Mouse (Mus musculus) limb, embryonic 14.5 days (tissue): Measurements from ENCODE around the gene Dnaja3. TPM values are rescaled to one million over a fixed set of nuclear protein-coding genes. Genes with fewer than 3 reads are reported as not detected.
A peak's percentile ranks its signal among the peaks of the same experiment; 100 is the strongest.

ENCODE experiments used
- ATAC-seq: fragments of 200-750 bp; cut with Nextera tagmentation; 2 replicates; pipeline ENCODE4 v1.8.0; 2017; ENCODE audit warnings: low read depth, moderate number of reproducible peaks, moderate TSS enrichment; ENCODE audit not compliant: low FRiP score
- DNase-seq: peaks from one replicate; pipeline ENCODE4 v3.0.0-alpha.2; 2015; ENCODE audit warnings: low spot score
- H3K27ac ChIP-seq: fragments of 300-500 bp; sonication (generic); replicated peaks from 2 replicates; pipeline ENCODE4 v1.5.1; 2014; ENCODE audit warnings: low read depth, mild to moderate bottlenecking, low read length, moderate library complexity, mixed read lengths
- H3K27me3 ChIP-seq: fragments of 300-500 bp; sonication (generic); 2 replicates; pipeline ENCODE4 v1.6.1; 2014; ENCODE audit warnings: low read length, mixed read lengths; ENCODE audit not compliant: control insufficient read depth, insufficient read depth
- H3K36me3 ChIP-seq: fragments of 300-500 bp; sonication (generic); 2 replicates; pipeline ENCODE4 v1.6.1; 2014; ENCODE audit warnings: mild to moderate bottlenecking, low read length, moderate library complexity, mixed read lengths; ENCODE audit not compliant: control insufficient read depth, insufficient read depth
- H3K4me1 ChIP-seq: fragments of 300-500 bp; sonication (generic); 2 replicates; pipeline ENCODE4 v1.6.1; 2014; ENCODE audit warnings: antibody characterized with exemption, low read length, mixed read lengths; ENCODE audit not compliant: control insufficient read depth, insufficient read depth
- H3K4me2 ChIP-seq: fragments of 300-500 bp; sonication (generic); replicated peaks from 2 replicates; pipeline ENCODE4 v1.6.1; 2014; ENCODE audit warnings: low read depth, mild to moderate bottlenecking, low read length, moderate library complexity; ENCODE audit not compliant: severe bottlenecking
- H3K4me3 ChIP-seq: fragments of 300-500 bp; sonication (generic); replicated peaks from 2 replicates; pipeline ENCODE4 v1.5.1; 2014; ENCODE audit warnings: low read length
- H3K9ac ChIP-seq: fragments of 300-500 bp; sonication (generic); 2 replicates; pipeline ENCODE4 v1.6.1; 2014; ENCODE audit warnings: mild to moderate bottlenecking, low read depth, low read length, moderate library complexity; ENCODE audit not compliant: severe bottlenecking
- H3K9me3 ChIP-seq: fragments of 300-500 bp; sonication (generic); 2 replicates; pipeline ENCODE4 v1.6.1; 2016; ENCODE audit warnings: low read length; ENCODE audit not compliant: control insufficient read depth
- POLR2A ChIP-seq: fragments of 200-500 bp; IDR thresholded peaks from 2 replicates; pipeline ENCODE4 v1.8.0; 2012; ENCODE audit warnings: inconsistent platforms, mild to moderate bottlenecking, moderate library complexity, borderline replicate concordance; ENCODE audit not compliant: insufficient read depth, insufficient read length; ENCODE audit errors: extremely low read depth
- WGBS: fragments of 180-500 bp; shearing (Covaris S2); extraction: QIAGEN DNeasy Blood & Tissue Kit; methylation state at CpG from one replicate; pipeline ENCODE4 v1.1.7; 2014; 5-methylcytosine and 5-hydroxymethylcytosine counted together
- polyA plus RNA-seq, 2 experiments: library from polyadenylated mRNA; depleted of rRNA in 1 of 2; stranded (reverse) in 1 of 2; unstranded in 1 of 2; fragments of >200 nt; fragmentation: Nextera tagmentation in 1 of 2; extraction: Ambion mirVana in 1 of 2; gene quantifications; 2 replicates each; pipeline versions ENCODE4 v1.2.1 to v1.2.3; 2012 to 2014

The Dnaja3 gene
- polyA plus RNA-seq, 2 experiments: 30.2 to 54.7 TPM

- peak overlapping the region; percentile 79; the same call in 1 of the 2 replicates for H3K4me2 ChIP-seq
- H3K4me3 ChIP-seq: 0 out of 2 replicates have a peak overlapping the region, but pooled peaks have one; percentile 97
- ATAC-seq: no peak
- no peak for DNase-seq
- H3K27ac ChIP-seq: no peak overlapping the region
- H3K9ac ChIP-seq: no peak overlapping the region
- no peaks in the 10 kb centered on the region for H3K36me3 ChIP-seq
- H3K4me1 ChIP-seq: peaks cover 10% of the 10 kb centered on the region; the same call in 1 of the 2 replicates
- 95% methylated on average over 1 of the region's 1 CpGs for WGBS
- no peak for TF ChIP-seq POLR2A
- H3K9me3 ChIP-seq: no peaks in the 10 kb centered on the region
- H3K27me3 ChIP-seq: no peaks in the 10 kb centered on the region
Observed at GRCm38 (mm10) chr16:4727526-4727925, 87.7 kb downstream of the Dnaja3 start.

- no peak overlapping the region for H3K4me3 ChIP-seq
- 52% methylated on average over 1 of the region's 1 CpGs for WGBS
Observed at GRCm38 (mm10) chr16:4727963-4728362, 88.2 kb downstream of the Dnaja3 start.

GRCm38 (mm10) chr16:4730776-4731358 lies 91.1 kb downstream of the Dnaja3 start:
- H3K4me1 ChIP-seq: peaks cover 6% of the 10 kb centered on the region; the same call in 1 of the 2 replicates
- H3K9ac ChIP-seq: no peak overlapping the region
- H3K36me3 ChIP-seq: no peaks in the 10 kb centered on the region
- DNase-seq: peak; percentile 20
- no peak overlapping the region for H3K27ac ChIP-seq
- no peak overlapping the region for H3K4me2 ChIP-seq
- TF ChIP-seq POLR2A: no peak
- no peaks in the 10 kb centered on the region for H3K9me3 ChIP-seq
- ATAC-seq: no peak
- 64% methylated on average over 3 of the region's 3 CpGs for WGBS
- no peak overlapping the region for H3K4me3 ChIP-seq
- H3K27me3 ChIP-seq: no peaks in the 10 kb centered on the region

More at GRCm38 (mm10) chr16:4727963-4728362, 88.2 kb downstream of the Dnaja3 start:
- no peak for ATAC-seq
- Histone ChIP-seq H3K9me3 (no peaks in the 10 kb centered on the region), H3K27ac (no peak overlapping the region), H3K9ac (no peak overlapping the region), H3K4me1 (peaks cover 10% of the 10 kb centered on the region; the same call in 1 of the 2 replicates), H3K27me3 (no peaks in the 10 kb centered on the region), H3K36me3 (no peaks in the 10 kb centered on the region), H3K4me2 (no peak overlapping the region)
- TF ChIP-seq POLR2A: no peak
- DNase-seq: no peak

GRCm38 (mm10) chr16:4736262-4736661 lies 96.5 kb downstream of the Dnaja3 start:
- H3K27me3 ChIP-seq: no peaks in the 10 kb centered on the region
- H3K36me3 ChIP-seq: peaks cover 2% of the 10 kb centered on the region; the same call in 1 of the 2 replicates
- no peak overlapping the region for H3K9ac ChIP-seq
- no peaks in the 10 kb centered on the region for H3K9me3 ChIP-seq
- no peak for DNase-seq
- TF ChIP-seq POLR2A: no peak
- ATAC-seq: no peak
- H3K27ac ChIP-seq: no peak overlapping the region
- H3K4me1 ChIP-seq: peaks cover 3% of the 10 kb centered on the region; the same call in 1 of the 2 replicates
- WGBS: 76% methylated on average over 2 of the region's 2 CpGs
- no peak overlapping the region for H3K4me2 ChIP-seq
- H3K4me3 ChIP-seq: no peak overlapping the region

- Histone ChIP-seq H3K9me3 (no peaks in the 10 kb centered on the region), H3K27me3 (no peaks in the 10 kb centered on the region), H3K4me1 (no peaks in the 10 kb centered on the region; the same call in 1 of the 2 replicates), H3K36me3 (peaks cover 4% of the 10 kb centered on the region; the same call in 1 of the 2 replicates), H3K4me2 (no peak overlapping the region), H3K9ac (no peak overlapping the region), H3K27ac (no peak overlapping the region), H3K4me3 (no peak overlapping the region)
- no peak for TF ChIP-seq POLR2A
- 94% methylated on average over 2 of the region's 2 CpGs for WGBS
- DNase-seq (no peak), ATAC-seq (no peak)
Observed at GRCm38 (mm10) chr16:4739994-4740393, 100.2 kb downstream of the Dnaja3 start.

- no peaks in the 10 kb centered on the region for H3K9me3 ChIP-seq
- no peak overlapping the region for H3K4me2 ChIP-seq
- no peaks in the 10 kb centered on the region for H3K27me3 ChIP-seq
- ATAC-seq: no peak
- peaks cover 4% of the 10 kb centered on the region; the same call in 1 of the 2 replicates for H3K36me3 ChIP-seq
- H3K4me3 ChIP-seq: no peak overlapping the region
- H3K9ac ChIP-seq: no peak overlapping the region
- 100% methylated on average over 1 of the region's 1 CpGs for WGBS
- no peaks in the 10 kb centered on the region for H3K4me1 ChIP-seq
- DNase-seq: no peak
- no peak overlapping the region for H3K27ac ChIP-seq
- TF ChIP-seq POLR2A: no peak
Observed at GRCm38 (mm10) chr16:4742186-4742585, 102.4 kb downstream of the Dnaja3 start.
